ENCODE assay signal across 13 mouse cellular contexts in the genomic region with DNA sequence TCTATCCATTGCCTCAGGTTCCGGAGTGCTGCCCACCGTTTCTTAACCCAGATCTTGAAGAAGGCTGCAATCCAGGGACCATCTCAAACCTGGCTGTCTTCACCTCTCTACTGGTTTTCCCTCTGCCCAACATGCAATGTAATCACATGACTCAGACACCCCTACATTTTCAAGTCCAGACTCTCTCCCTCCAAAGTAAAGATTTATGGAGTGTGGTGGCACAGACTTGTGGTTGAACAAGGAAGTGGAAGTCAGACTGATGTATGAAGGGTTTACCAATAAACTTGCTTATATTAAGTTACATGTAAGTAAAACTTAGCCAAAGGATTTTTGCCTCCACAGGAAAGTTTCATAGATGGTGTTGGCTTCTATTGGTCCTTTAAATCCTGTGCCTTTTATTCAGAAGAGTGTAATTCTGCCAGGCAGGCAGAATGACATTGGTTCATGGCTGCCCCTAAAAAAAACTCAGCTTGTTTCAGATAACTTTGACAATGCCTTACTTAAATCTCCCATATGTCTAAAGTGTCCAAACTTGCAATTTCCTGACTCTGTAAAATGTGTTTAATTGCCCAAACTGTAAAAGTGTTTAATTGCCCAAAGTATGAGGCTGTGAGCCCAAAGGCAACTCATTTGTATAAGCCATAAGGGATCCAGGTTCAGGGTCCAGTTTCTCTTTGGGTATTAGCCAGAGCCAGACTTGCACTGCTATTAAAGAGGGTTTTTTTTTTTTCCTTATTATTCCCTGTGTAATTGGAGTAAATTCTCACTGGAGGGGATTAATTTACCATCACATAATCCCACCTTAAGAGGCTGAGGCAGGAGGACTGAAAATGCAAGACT.
DNase-seq lines count a peak whose midpoint lies in the region; ATAC-seq and TF ChIP-seq lines count a peak whose summit lies in the region.
"Had no signal": no experiment of that assay in that cellular context is flagged by ENCODE, and none has a peak within 500 bp of the region (broad histone marks: within the 10 kb centered on the region; RNA-seq: fewer than 3 reads in every experiment).

No protein-coding gene starts in this region.

- no peaks in the 10 kb centered on the region for H3K9me3 ChIP-seq in forebrain, embryonic 15.5 days
- no peaks in the 10 kb centered on the region for H3K9me3 ChIP-seq in forebrain, postnatal 0 days (ENCODE audit: low read length)
- no peaks in the 10 kb centered on the region for H3K9me3 ChIP-seq in kidney, postnatal 0 days (replicated peaks; ENCODE audit: low read length)
- H3K9me3 ChIP-seq in ES-E14 (ENCODE audit: control insufficient read depth, insufficient read depth, low read depth, low read length), result no peaks in the 10 kb centered on the region; the same call in 1 of the 2 replicates
- H3K9me3 ChIP-seq in limb, embryonic 12.5 days, result no peaks in the 10 kb centered on the region

- peak; percentile 69 for ATAC-seq in forebrain, embryonic 15.5 days (replicated peaks)
- no peak for ATAC-seq in forebrain, postnatal 0 days
- ATAC-seq in kidney, postnatal 0 days (replicated peaks; ENCODE audit: low FRiP score, low read depth), result no peak
- ATAC-seq in limb, embryonic 12.5 days (ENCODE audit: insufficient number of reproducible peaks, insufficient read depth, low FRiP score, low TSS enrichment, low read depth), result peak; percentile 67; the same call in 1 of the 2 replicates
- ATAC-seq: midbrain, embryonic 16.5 days had no signal

- peaks cover 11% of the 10 kb centered on the region for H3K4me1 ChIP-seq in forebrain, embryonic 15.5 days
- H3K4me1 ChIP-seq in forebrain, postnatal 0 days (ENCODE audit: insufficient read depth), result no peaks in the 10 kb centered on the region
- H3K4me1 ChIP-seq in kidney, postnatal 0 days (replicated peaks; ENCODE audit: insufficient read depth, low read length), result peaks cover 5% of the 10 kb centered on the region
- peaks cover 7 to 15% of the 10 kb centered on the region in 2 experiments for H3K4me1 ChIP-seq in ES-E14 (ENCODE audit: control insufficient read depth in 2 of 2, insufficient read depth in 2 of 2, low read length in 2 of 2, poor library complexity in 1 of 2)
- peaks cover 16% of the 10 kb centered on the region for H3K4me1 ChIP-seq in limb, embryonic 12.5 days (replicated peaks)

- WGBS in forebrain, embryonic 15.5 days, result 100% methylated on average over 2 of the region's 2 CpGs
- 93% methylated on average over 2 of the region's 2 CpGs for WGBS in forebrain, postnatal 0 days
- 70% methylated on average over 2 of the region's 2 CpGs for WGBS in kidney, postnatal 0 days
- WGBS in limb, embryonic 12.5 days, result 85% methylated on average over 2 of the region's 2 CpGs

- no peak for TF ChIP-seq CTCF in forebrain, postnatal 0 days (IDR thresholded peaks at IDR 0.05; ENCODE audit: low read depth)
- TF ChIP-seq CTCF in kidney, postnatal 0 days (IDR thresholded peaks at IDR 0.05; ENCODE audit: low read depth), result peak; percentile 36; the same call in 1 of the 2 replicates

- no peak overlapping the region for H3K27ac ChIP-seq in forebrain, embryonic 15.5 days (replicated peaks)
- H3K27ac ChIP-seq in forebrain, postnatal 0 days (ENCODE audit: low read depth, low read length), result no peak overlapping the region
- H3K27ac ChIP-seq in kidney, postnatal 0 days, result no peak overlapping the region
- H3K27ac ChIP-seq in ES-E14 (ENCODE audit: insufficient read depth, low read depth, low read length, poor library complexity, severe bottlenecking), result peak overlapping the region; percentile 95; the same call in 1 of the 2 replicates
- H3K27ac ChIP-seq in limb, embryonic 12.5 days, result peak overlapping the region; percentile 64
- H3K27ac ChIP-seq: hindbrain, embryonic 14.5 days; left cerebral cortex, adult 2 months had no signal

- no peaks in the 10 kb centered on the region for H3K27me3 ChIP-seq in forebrain, embryonic 15.5 days
- H3K27me3 ChIP-seq in forebrain, postnatal 0 days (ENCODE audit: insufficient read depth, low read length), result no peaks in the 10 kb centered on the region
- no peaks in the 10 kb centered on the region for H3K27me3 ChIP-seq in kidney, postnatal 0 days (ENCODE audit: insufficient read depth, low read length)
- no peaks in the 10 kb centered on the region for H3K27me3 ChIP-seq in limb, embryonic 12.5 days

- no peak overlapping the region for H3K4me3 ChIP-seq in forebrain, embryonic 15.5 days
- H3K4me3 ChIP-seq in forebrain, postnatal 0 days (ENCODE audit: low read depth, low read length), result no peak overlapping the region
- H3K4me3 ChIP-seq in kidney, postnatal 0 days (replicated peaks; ENCODE audit: low read depth, low read length), result no peak overlapping the region
- H3K4me3 ChIP-seq in ES-E14 (ENCODE audit: insufficient read depth in 1 of 2, low read depth in 1 of 2, low read length in 2 of 2, poor library complexity in 1 of 2, severe bottlenecking in 1 of 2), result no peak overlapping the region
- H3K4me3 ChIP-seq in limb, embryonic 12.5 days (replicated peaks), result no peak overlapping the region
- H3K4me3 ChIP-seq: left cerebral cortex, adult 2 months had no signal

- H3K36me3 ChIP-seq in forebrain, embryonic 15.5 days, result no peaks in the 10 kb centered on the region
- H3K36me3 ChIP-seq in forebrain, postnatal 0 days (ENCODE audit: insufficient read depth), result no peaks in the 10 kb centered on the region
- no peaks in the 10 kb centered on the region for H3K36me3 ChIP-seq in kidney, postnatal 0 days (ENCODE audit: insufficient read depth, low read length)
- no peaks in the 10 kb centered on the region for H3K36me3 ChIP-seq in ES-E14 (ENCODE audit: control insufficient read depth, insufficient read depth, low read length, poor library complexity, severe bottlenecking)
- no peaks in the 10 kb centered on the region for H3K36me3 ChIP-seq in limb, embryonic 12.5 days

- H3K4me2 ChIP-seq in forebrain, embryonic 15.5 days (replicated peaks), result no peak overlapping the region
- no peak overlapping the region for H3K4me2 ChIP-seq in forebrain, postnatal 0 days (ENCODE audit: low read depth)
- no peak overlapping the region for H3K4me2 ChIP-seq in kidney, postnatal 0 days (ENCODE audit: low read length)
- 0 out of 2 replicates have a peak overlapping the region, but pooled peaks have one; percentile 10 for H3K4me2 ChIP-seq in limb, embryonic 12.5 days
- H3K4me2 ChIP-seq: hindbrain, embryonic 14.5 days had no signal

- in situ Hi-C loops in ES-E14 (cut with MboI; ENCODE audit: low sequenced_read_pairs in 2 of 2, unreplicated experiment in 2 of 2), result no loop called here

- H3K9ac ChIP-seq in forebrain, embryonic 15.5 days (replicated peaks), result no peak overlapping the region
- H3K9ac ChIP-seq in forebrain, postnatal 0 days, result no peak overlapping the region
- H3K9ac ChIP-seq in kidney, postnatal 0 days (ENCODE audit: low read depth, low read length), result no peak overlapping the region
- H3K9ac ChIP-seq in ES-E14 (ENCODE audit: insufficient read depth, low read depth, low read length, poor library complexity, severe bottlenecking), result no peak overlapping the region
- no peak overlapping the region for H3K9ac ChIP-seq in limb, embryonic 12.5 days (replicated peaks)
- H3K9ac ChIP-seq: hindbrain, embryonic 14.5 days had no signal

- no peak for DNase-seq in forebrain, postnatal 0 days
- DNase-seq in kidney, postnatal 0 days (ENCODE audit: low spot score), result peak; percentile 30
- no peak for DNase-seq in kidney, adult 8-10 months
- DNase-seq in ES-E14 (ENCODE audit: low read depth, low spot score), result no peak
- DNase-seq in gastrocnemius, postnatal 4 days (ENCODE audit: low spot score in 2 of 2), result no peak
- DNase-seq in frontal cortex, postnatal 25 days (ENCODE audit: low spot score in 2 of 2), result no peak
- DNase-seq: cerebellum, adult 18-20 months; right cerebral cortex, postnatal 4 days had no signal

TF ChIP-seq in ES-E14, 5 proteins besides CTCF, POLR2A, EP300 and RAD21:
- TF ChIP-seq ZNF384 (IDR thresholded peaks at IDR 0.05; ENCODE audit: low read depth, low read length) (no peak), HCFC1 (IDR thresholded peaks at IDR 0.05; ENCODE audit: borderline replicate concordance, insufficient read depth, low read length) (no peak), ZC3H11A (IDR thresholded peaks at IDR 0.05; ENCODE audit: borderline replicate concordance, low read depth, low read length) (no peak), MAFK (IDR thresholded peaks at IDR 0.05; ENCODE audit: insufficient read depth, low read depth, low read length) (no peak), CHD2 (IDR thresholded peaks at IDR 0.05; ENCODE audit: low read depth, low read length) (no peak)

Comparison
In these comparisons a context has a peak if more than half of its experiments do, and no peak if none do; other contexts are left out.
1. ATAC-seq: peak in forebrain, embryonic 15.5 days (single experiment) and limb, embryonic 12.5 days (single experiment); none in forebrain, postnatal 0 days (single experiment) and kidney, postnatal 0 days (single experiment).
2. H3K27ac ChIP-seq: peak in ES-E14 (single experiment) and limb, embryonic 12.5 days (single experiment); none in forebrain, embryonic 15.5 days (single experiment), forebrain, postnatal 0 days (single experiment) and kidney, postnatal 0 days (single experiment).